Mouse (Mus musculus): ENCODE results near the gene Aco2.

Gene Aco2

GRCm38 (mm10) chr15:81920546-81921217, 48.6 kb downstream of the Aco2 start:
- no peak for DNase-seq (ENCODE audit: low read depth, low spot score)

DNA sequence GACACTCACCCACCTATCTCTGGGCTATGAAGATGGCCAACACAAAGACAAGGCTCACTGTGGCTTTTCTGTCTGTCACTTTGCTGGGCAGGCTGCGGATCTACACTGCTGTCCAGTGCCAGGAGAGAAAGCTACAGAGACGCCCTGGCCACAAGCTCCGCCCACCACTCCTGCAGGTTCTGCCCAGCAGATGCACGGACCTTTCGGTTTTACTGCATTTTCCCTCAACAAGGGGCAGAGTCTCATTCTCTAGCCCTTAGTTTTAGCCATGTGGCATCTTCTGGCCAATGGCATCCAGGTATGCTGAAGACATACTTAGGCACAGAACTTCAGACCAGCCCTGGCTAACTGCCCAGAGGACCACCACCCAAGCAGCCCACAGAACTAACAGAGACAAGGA, 49.1 kb downstream of the Aco2 start:
- no peak for DNase-seq (ENCODE audit: low read depth, low spot score)

DNA sequence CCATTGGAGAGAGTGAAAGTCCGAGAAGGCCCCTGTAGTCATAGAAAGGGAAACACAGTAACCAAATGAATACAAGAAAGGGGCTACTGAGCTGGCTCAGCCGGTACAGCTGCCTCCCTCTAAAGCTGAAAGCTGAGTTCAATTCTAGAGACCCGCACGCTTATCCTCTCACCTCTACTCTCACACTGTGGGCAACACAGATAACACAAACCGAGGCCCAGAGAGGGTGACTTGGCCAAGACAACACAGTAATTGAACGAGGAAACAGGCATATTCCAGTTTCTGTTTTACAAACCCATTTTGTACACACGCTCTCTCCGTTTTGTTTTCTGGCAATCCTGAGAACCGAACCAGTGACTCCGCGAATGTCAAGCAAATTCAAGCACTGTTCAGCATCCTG, 52.8 kb downstream of the Aco2 start:
- DNase-seq (ENCODE audit: low read depth, low spot score) = peak; percentile 40

- peak; percentile 98 for DNase-seq (ENCODE audit: low read depth, low spot score)
Observed at GRCm38 (mm10) chr15:81925760-81926445, 53.8 kb downstream of the Aco2 start, which contains the start of gene Polr3h. Polr3h (minus strand) TSS chr15:81926240.

- no peak for DNase-seq (ENCODE audit: low read depth, low spot score)
Observed at GRCm38 (mm10) chr15:81926446-81926822, 54.3 kb downstream of the Aco2 start.

DNA sequence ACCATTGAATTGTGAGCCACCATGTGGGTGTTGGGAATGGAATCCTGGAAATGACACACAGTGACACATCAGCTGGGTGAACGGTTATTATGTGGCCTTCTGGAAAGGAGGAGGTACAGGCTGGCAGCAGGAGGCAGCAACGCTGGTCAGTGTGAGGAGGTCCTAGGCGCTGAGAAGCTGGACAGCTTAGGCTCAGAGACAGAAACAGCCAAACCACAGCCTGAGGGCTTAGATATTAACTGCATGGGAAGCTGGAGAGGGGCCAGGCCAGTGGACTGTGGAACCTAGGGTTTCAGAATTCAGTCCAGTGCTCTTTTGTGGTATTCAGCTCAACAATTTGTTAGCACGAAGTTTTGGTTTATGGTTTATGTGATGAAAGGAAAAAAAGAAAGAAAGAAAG, 55.6 kb downstream of the Aco2 start:
- no peak for DNase-seq (ENCODE audit: low read depth, low spot score)

DNA sequence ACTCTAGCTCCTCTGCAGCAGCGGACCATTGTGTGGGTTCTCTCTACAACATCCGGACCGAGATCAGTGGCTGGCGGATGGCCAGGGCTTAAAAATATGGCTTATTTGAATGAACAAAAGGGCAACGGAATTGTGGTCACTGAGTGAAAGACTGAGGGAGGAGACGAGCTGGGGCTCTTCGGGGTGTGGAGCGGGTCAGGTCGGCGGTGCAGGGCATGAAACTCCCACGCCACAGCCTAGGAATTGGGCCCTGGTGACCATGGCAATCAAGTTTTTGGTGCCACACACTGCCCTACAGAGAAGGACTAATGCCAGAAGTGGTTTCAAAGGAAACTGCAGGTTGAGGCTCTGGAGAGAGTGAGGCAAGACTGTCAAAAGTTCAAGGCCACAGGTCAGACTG, 56.2 kb downstream of the Aco2 start:
- no peak for DNase-seq (ENCODE audit: low read depth, low spot score)

DNA sequence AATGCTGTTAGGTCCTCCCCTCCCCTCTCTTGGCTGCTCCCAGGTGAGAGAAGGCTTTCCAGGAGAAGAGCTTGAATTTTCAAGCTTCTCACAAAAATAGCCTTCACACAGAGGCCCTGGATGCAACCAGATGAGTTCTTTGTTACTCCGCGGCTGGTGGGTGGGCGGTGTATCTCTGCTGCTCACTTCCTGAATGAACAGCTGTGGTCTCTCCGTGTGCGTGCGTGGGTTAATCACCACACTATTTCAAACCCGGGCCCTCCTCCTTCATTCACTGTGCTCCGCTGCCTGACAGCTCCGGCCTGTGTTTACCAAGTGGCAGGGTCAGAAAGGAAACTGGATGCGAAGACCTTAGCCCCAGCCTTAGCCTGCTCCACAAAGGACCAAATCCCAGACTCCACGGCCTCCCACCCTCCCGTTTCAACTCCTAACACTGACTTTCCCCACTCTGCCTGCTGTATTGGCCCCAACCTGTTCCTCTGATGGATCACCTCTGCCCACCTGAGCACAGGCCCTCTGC, 60.9 kb downstream of the Aco2 start:
- no peak for DNase-seq (ENCODE audit: low read depth, low spot score)

DNA sequence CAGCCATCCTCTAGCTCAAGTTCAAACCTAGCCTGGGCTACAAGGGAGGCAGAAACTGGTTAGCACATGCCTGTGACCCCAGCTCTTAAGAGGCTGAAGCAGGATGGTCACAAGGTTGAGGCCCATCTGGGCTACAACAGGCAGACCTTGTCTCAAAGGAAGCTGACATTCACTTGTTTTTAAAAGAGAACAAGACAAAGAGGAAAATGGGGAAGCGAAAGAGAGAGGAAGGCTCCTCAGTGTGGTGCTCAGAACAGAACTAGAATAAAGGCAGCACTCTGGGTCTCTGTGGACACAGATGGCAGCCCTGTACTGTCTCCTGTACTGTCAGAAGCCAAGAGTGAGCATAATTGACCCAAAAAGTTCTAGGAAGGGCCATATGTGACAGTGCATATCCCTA, 61.9 kb downstream of the Aco2 start:
- no peak for DNase-seq (ENCODE audit: low read depth, low spot score)

DNA sequence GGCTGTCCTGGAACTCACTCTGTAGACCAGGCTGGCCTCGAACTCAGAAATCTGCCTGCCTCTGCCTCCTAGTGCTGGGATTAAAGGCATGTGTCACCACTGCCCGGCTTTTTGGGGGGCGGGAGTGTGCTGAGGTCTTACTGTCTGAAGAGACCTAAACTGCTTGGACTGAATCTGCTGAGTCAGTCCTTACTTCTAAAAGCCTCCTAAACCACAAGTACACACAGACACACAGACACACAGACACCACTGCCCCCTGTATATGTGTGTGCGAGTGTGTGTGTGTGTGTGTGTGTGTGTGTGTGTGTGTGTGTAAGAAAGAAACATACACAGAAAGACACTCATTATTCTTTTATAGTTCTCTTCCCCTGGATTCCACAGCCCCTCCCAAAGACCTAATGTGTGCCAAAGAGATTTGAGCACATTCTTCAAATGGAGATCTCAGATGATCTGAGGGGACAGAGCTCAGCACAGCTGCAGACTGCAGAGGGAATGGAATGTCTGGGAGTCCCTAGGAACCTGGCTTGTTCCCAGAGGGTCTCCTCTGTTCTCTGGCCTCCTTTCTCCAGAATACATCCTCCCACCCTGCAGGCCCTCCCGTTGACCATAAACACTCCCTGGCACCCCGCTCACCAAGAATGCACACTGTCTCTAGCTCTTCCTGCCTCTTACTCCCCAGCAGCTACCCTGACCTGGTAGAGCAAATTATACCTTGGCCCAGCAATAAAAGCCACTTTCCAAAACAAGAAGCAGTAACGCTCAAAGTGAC, 63.9 kb downstream of the Aco2 start:
- no peak for DNase-seq (ENCODE audit: low read depth, low spot score)

- no peak for DNase-seq (ENCODE audit: low read depth, low spot score)
Observed at GRCm38 (mm10) chr15:81936679-81937078, 64.6 kb downstream of the Aco2 start, which contains the start of gene Csdc2. Csdc2 (plus strand) TSS chr15:81936759.

- DNase-seq (ENCODE audit: low read depth, low spot score) = no peak
Observed at GRCm38 (mm10) chr15:81937098-81937972, 65.2 kb downstream of the Aco2 start.

DNA sequence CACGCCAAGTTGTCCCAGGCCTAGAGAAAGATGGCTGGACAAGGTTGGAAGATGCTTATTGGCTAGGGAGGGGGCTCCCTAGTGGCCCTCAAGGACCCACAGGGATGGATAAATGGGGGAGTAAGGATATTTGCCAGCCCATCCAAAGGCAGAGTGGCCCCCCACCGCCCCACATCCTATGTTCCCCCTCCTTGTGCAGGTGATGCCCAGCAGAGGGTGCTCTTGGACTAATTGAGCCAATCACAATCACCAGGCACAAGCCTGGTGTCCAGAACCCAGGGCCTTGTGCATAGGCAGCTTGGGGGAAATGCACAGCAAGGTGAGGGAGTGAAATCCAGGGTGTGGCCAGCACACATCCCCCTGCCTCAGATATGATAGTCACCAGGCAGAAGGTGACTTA, 66.1 kb downstream of the Aco2 start:
- no peak for DNase-seq (ENCODE audit: low read depth, low spot score)

DNA sequence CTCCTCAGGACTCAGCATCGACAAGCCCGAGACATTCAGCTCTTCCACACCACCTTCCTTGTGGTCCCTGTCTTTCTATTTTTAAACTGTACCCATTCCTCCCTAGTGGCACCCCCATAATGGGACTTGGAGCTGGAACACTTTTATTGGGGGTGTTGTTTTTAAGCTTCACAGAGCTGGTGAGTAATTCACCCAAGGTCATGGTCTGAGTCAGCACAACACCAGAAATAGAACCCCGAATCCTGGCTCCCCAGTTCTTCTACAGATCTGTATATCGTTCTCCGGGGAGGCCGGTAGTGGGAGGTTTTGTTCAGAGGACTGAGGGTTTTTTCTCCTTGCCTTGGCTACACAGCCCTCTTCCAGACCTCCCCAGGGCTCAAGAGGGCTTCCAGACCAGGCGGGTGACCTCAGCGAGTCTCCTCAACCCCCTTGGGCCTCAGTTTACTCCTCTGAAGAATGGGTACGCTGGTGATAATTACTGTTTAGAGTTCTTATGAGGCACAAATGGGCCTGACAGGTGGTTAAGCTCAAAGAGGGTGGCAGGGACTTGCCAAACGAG, 67.1 kb downstream of the Aco2 start:
- DNase-seq (ENCODE audit: low read depth, low spot score) = no peak

GRCm38 (mm10) chr15:81939774-81940173, 67.7 kb downstream of the Aco2 start:
- no peak for DNase-seq (ENCODE audit: low read depth, low spot score)

GRCm38 (mm10) chr15:81940219-81940618, 68.1 kb downstream of the Aco2 start:
- DNase-seq (ENCODE audit: low read depth, low spot score) = no peak

GRCm38 (mm10) chr15:81941010-81941409, 68.9 kb downstream of the Aco2 start:
- no peak for DNase-seq (ENCODE audit: low read depth, low spot score)

GRCm38 (mm10) chr15:81943176-81943749, 71.2 kb downstream of the Aco2 start:
- DNase-seq (ENCODE audit: low read depth, low spot score) = no peak

DNA sequence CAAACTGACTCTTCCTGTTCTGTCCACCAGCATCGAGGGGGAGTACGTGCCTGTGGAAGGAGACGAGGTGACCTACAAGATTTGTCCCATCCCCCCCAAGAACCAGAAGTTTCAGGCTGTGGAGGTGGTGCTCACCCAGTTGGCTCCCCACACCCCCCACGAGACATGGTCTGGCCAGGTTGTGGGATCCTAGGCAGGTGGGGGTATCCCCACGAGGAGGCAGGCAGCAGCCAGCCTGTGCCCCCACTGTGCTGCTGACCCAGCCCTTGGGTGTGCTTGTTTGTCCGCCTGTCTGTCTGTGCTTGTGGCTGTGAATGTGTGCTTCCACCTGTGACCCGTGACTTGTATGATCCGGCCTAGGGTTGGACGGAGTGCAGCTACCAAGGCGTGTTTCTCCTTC, 77.0 kb downstream of the Aco2 start:
- no peak for DNase-seq (ENCODE audit: low read depth, low spot score)

- DNase-seq (ENCODE audit: low read depth, low spot score) = no peak
Observed at GRCm38 (mm10) chr15:81949476-81950131, 77.5 kb downstream of the Aco2 start.

Measured in c-Kit-negative CD71-positive TER-119-positive erythroid progenitor cells, embryonic 14.5 days (primary cell).